Mouse (Mus musculus): Measurements from ENCODE around the gene Tmem88.

The Tmem88 gene

GRCm38 (mm10) chr11:69398059-69398458, at the start of gene Tmem88:
TSS of gene Tmem88 (minus strand) at chr11:69398234.
- peak; percentile 36 for DNase-seq (ENCODE audit: low spot score)

GRCm38 (mm10) chr11:69447299-69447698, 49.3 kb upstream of the Tmem88 start:
- no peak for DNase-seq (ENCODE audit: low spot score)

GRCm38 (mm10) chr11:69443328-69443727, 45.3 kb upstream of the Tmem88 start:
- no peak for DNase-seq (ENCODE audit: low spot score)

- no peak for DNase-seq (ENCODE audit: low spot score)
Measured at GRCm38 (mm10) chr11:69437291-69437690, 39.3 kb upstream of the Tmem88 start.

GRCm38 (mm10) chr11:69433189-69433588, 35.2 kb upstream of the Tmem88 start:
- no peak for DNase-seq (ENCODE audit: low spot score)

- DNase-seq (ENCODE audit: low spot score), result no peak
Measured at GRCm38 (mm10) chr11:69432640-69432982, 34.6 kb upstream of the Tmem88 start.

- DNase-seq (ENCODE audit: low spot score), result peak; percentile 56
Measured at GRCm38 (mm10) chr11:69431829-69432639, 34.0 kb upstream of the Tmem88 start.

- no peak for DNase-seq (ENCODE audit: low spot score)
Measured at GRCm38 (mm10) chr11:69430631-69431030, 32.6 kb upstream of the Tmem88 start.

- no peak for DNase-seq (ENCODE audit: low spot score)
Measured at GRCm38 (mm10) chr11:69429313-69429712, 31.3 kb upstream of the Tmem88 start.

- DNase-seq (ENCODE audit: low spot score), result peak; percentile 51
Measured at GRCm38 (mm10) chr11:69428751-69429150, 30.7 kb upstream of the Tmem88 start.

GRCm38 (mm10) chr11:69426246-69426645, 28.2 kb upstream of the Tmem88 start:
- DNase-seq (ENCODE audit: low spot score), result no peak

GRCm38 (mm10) chr11:69423885-69424284, 25.9 kb upstream of the Tmem88 start:
- no peak for DNase-seq (ENCODE audit: low spot score)

- DNase-seq (ENCODE audit: low spot score), result peak; percentile 6
Measured at GRCm38 (mm10) chr11:69422842-69423241, 24.8 kb upstream of the Tmem88 start.

GRCm38 (mm10) chr11:69421131-69421977, 23.3 kb upstream of the Tmem88 start:
- DNase-seq (ENCODE audit: low spot score), result peak; percentile 14

- no peak for DNase-seq (ENCODE audit: low spot score)
Measured at GRCm38 (mm10) chr11:69420554-69421000, 22.5 kb upstream of the Tmem88 start.

- peak; percentile 62 for DNase-seq (ENCODE audit: low spot score)
Measured at GRCm38 (mm10) chr11:69419813-69420553, 21.9 kb upstream of the Tmem88 start.

- peak; percentile 34 for DNase-seq (ENCODE audit: low spot score)
Measured at GRCm38 (mm10) chr11:69419443-69419812, 21.4 kb upstream of the Tmem88 start.

- DNase-seq (ENCODE audit: low spot score), result peak; percentile 88
Measured at GRCm38 (mm10) chr11:69418481-69419442, 20.7 kb upstream of the Tmem88 start.

GRCm38 (mm10) chr11:69417449-69418384, 19.7 kb upstream of the Tmem88 start:
- peak; percentile 94 for DNase-seq (ENCODE audit: low spot score)

- peak; percentile 7 for DNase-seq (ENCODE audit: low spot score)
Measured at GRCm38 (mm10) chr11:69416921-69417448, 19.0 kb upstream of the Tmem88 start.

Measured in ovary, postnatal 36 days (tissue).